Mouse (Mus musculus) liver, embryonic 16.5 days (tissue): ENCODE measurements around the gene Stk10. TPM values are rescaled to one million over a fixed set of nuclear protein-coding genes. Genes with fewer than 3 reads are reported as not detected.

Experiments
- ATAC-seq: fragments of 200-750 bp; cut with Nextera tagmentation; 2 replicates; pipeline ENCODE4 v1.8.0; 2017; ENCODE audit warnings: low read depth, mild to moderate bottlenecking, moderate number of reproducible peaks, moderate library complexity
- H3K27ac ChIP-seq: fragments of 300-500 bp; sonication (generic); 2 replicates; pipeline ENCODE4 v1.5.1; 2014; ENCODE audit warnings: mild to moderate bottlenecking, low read length
- H3K27me3 ChIP-seq: fragments of 300-500 bp; sonication (generic); 2 replicates; pipeline ENCODE4 v1.6.1; 2014; ENCODE audit warnings: low read depth, low read length, mixed read lengths; ENCODE audit not compliant: control insufficient read depth, insufficient read depth
- H3K36me3 ChIP-seq: fragments of 300-500 bp; sonication (generic); 2 replicates; pipeline ENCODE4 v1.6.1; 2014; ENCODE audit warnings: mild to moderate bottlenecking; ENCODE audit not compliant: control insufficient read depth, insufficient read depth
- H3K4me1 ChIP-seq: fragments of 300-500 bp; sonication (generic); 2 replicates; pipeline ENCODE4 v1.6.1; 2014; ENCODE audit warnings: low read depth, low read length, mixed read lengths; ENCODE audit not compliant: control insufficient read depth
- H3K4me2 ChIP-seq: fragments of 300-500 bp; sonication (generic); 2 replicates; pipeline ENCODE4 v1.6.1; 2014; ENCODE audit warnings: low read depth, low read length, mixed read lengths
- H3K4me3 ChIP-seq: fragments of 300-500 bp; sonication (generic); 2 replicates; pipeline ENCODE4 v1.5.1; 2014; ENCODE audit warnings: low read depth, mild to moderate bottlenecking, low read length
- H3K9ac ChIP-seq: fragments of 300-500 bp; sonication (generic); 2 replicates; pipeline ENCODE4 v1.6.1; 2014; ENCODE audit warnings: low read depth, low read length
- H3K9me3 ChIP-seq: fragments of 300-500 bp; sonication (generic); replicated peaks from 2 replicates; pipeline ENCODE4 v1.6.1; 2016; ENCODE audit warnings: low read length; ENCODE audit not compliant: control insufficient read depth
- WGBS: fragments of 180-500 bp; shearing (Covaris S2); extraction: QIAGEN DNeasy Blood & Tissue Kit; methylation state at CpG from one replicate; pipeline ENCODE4 v1.1.7; 2014; ENCODE audit not compliant: insufficient replicate concordance; 5-methylcytosine and 5-hydroxymethylcytosine counted together
- polyA plus RNA-seq: library from polyadenylated mRNA; unstranded; fragments of >200 nt; fragmentation: Nextera tagmentation; extraction: Ambion mirVana; gene quantifications from 2 replicates; pipeline ENCODE4 v1.2.1, GENCODE M21; 2015

Gene Stk10
- polyA plus RNA-seq, 1 experiment from 2014 or later, result 4.8 TPM

GRCm38 (mm10) chr11:32593081-32593480 lies 60.0 kb downstream of the Stk10 start:
- ATAC-seq, result no peak
- 68% methylated on average over 7 of the region's 7 CpGs for WGBS
- Histone ChIP-seq H3K27me3 (no peaks in the 10 kb centered on the region), H3K4me3 (no peak overlapping the region), H3K4me2 (no peak overlapping the region), H3K36me3 (no peaks in the 10 kb centered on the region), H3K9me3 (no peaks in the 10 kb centered on the region), H3K27ac (no peak overlapping the region), H3K9ac (no peak overlapping the region), H3K4me1 (no peaks in the 10 kb centered on the region)

- no peak for ATAC-seq
- 80% methylated on average over 4 of the region's 4 CpGs for WGBS
- H3K27ac ChIP-seq, result no peak overlapping the region
- no peaks in the 10 kb centered on the region for H3K36me3 ChIP-seq
- H3K9ac ChIP-seq, result no peak overlapping the region
- H3K4me2 ChIP-seq, result no peak overlapping the region
- no peaks in the 10 kb centered on the region for H3K27me3 ChIP-seq
- no peaks in the 10 kb centered on the region for H3K9me3 ChIP-seq
- H3K4me3 ChIP-seq, result no peak overlapping the region
- no peaks in the 10 kb centered on the region for H3K4me1 ChIP-seq
Observed at GRCm38 (mm10) chr11:32594122-32594521, 61.0 kb downstream of the Stk10 start.

- WGBS, result 77% methylated on average over 6 of the region's 6 CpGs
- Histone ChIP-seq H3K27me3 (no peaks in the 10 kb centered on the region), H3K4me3 (no peak overlapping the region), H3K27ac (no peak overlapping the region), H3K4me1 (peaks cover 3% of the 10 kb centered on the region), H3K9me3 (no peaks in the 10 kb centered on the region), H3K9ac (no peak overlapping the region), H3K4me2 (no peak overlapping the region), H3K36me3 (no peaks in the 10 kb centered on the region)
- ATAC-seq, result no peak
Observed at GRCm38 (mm10) chr11:32600371-32600770, 67.3 kb downstream of the Stk10 start.

- no peaks in the 10 kb centered on the region for H3K36me3 ChIP-seq
- no peaks in the 10 kb centered on the region for H3K27me3 ChIP-seq
- H3K27ac ChIP-seq, result no peak overlapping the region
- WGBS, result 48% methylated on average over 12 of the region's 12 CpGs
- ATAC-seq, result peak; percentile 62
- no peaks in the 10 kb centered on the region for H3K9me3 ChIP-seq
- no peak overlapping the region for H3K9ac ChIP-seq
- H3K4me2 ChIP-seq, result no peak overlapping the region
- no peak overlapping the region for H3K4me3 ChIP-seq
- H3K4me1 ChIP-seq, result peaks cover 3% of the 10 kb centered on the region
Observed at GRCm38 (mm10) chr11:32601528-32602323, 68.6 kb downstream of the Stk10 start.

- Histone ChIP-seq H3K4me3 (no peak overlapping the region), H3K27me3 (no peaks in the 10 kb centered on the region), H3K9me3 (no peaks in the 10 kb centered on the region), H3K9ac (no peak overlapping the region), H3K36me3 (no peaks in the 10 kb centered on the region), H3K4me2 (no peak overlapping the region), H3K27ac (no peak overlapping the region), H3K4me1 (peaks cover 3% of the 10 kb centered on the region)
- WGBS, result 76% methylated on average over 4 of the region's 4 CpGs
- no peak for ATAC-seq
Observed at GRCm38 (mm10) chr11:32604663-32605062, 71.6 kb downstream of the Stk10 start.

GRCm38 (mm10) chr11:32605131-32605860 lies 72.2 kb downstream of the Stk10 start:
- no peak overlapping the region for H3K27ac ChIP-seq
- H3K4me3 ChIP-seq, result no peak overlapping the region
- no peaks in the 10 kb centered on the region for H3K27me3 ChIP-seq
- no peaks in the 10 kb centered on the region for H3K9me3 ChIP-seq
- no peak for ATAC-seq
- no peaks in the 10 kb centered on the region for H3K36me3 ChIP-seq
- WGBS, result 59% methylated on average over 7 of the region's 7 CpGs
- H3K4me2 ChIP-seq, result no peak overlapping the region
- H3K9ac ChIP-seq, result no peak overlapping the region
- H3K4me1 ChIP-seq, result peaks cover 3% of the 10 kb centered on the region

GRCm38 (mm10) chr11:32605907-32606306 lies 72.8 kb downstream of the Stk10 start:
- H3K36me3 ChIP-seq, result no peaks in the 10 kb centered on the region
- no peak overlapping the region for H3K9ac ChIP-seq
- no peaks in the 10 kb centered on the region for H3K27me3 ChIP-seq
- no peak overlapping the region for H3K27ac ChIP-seq
- 82% methylated on average over 3 of the region's 3 CpGs for WGBS
- peaks cover 3% of the 10 kb centered on the region for H3K4me1 ChIP-seq
- H3K4me3 ChIP-seq, result no peak overlapping the region
- no peak overlapping the region for H3K4me2 ChIP-seq
- no peaks in the 10 kb centered on the region for H3K9me3 ChIP-seq
- no peak for ATAC-seq

GRCm38 (mm10) chr11:32607319-32607718 lies 74.2 kb downstream of the Stk10 start:
- Histone ChIP-seq H3K9me3 (no peaks in the 10 kb centered on the region), H3K4me3 (no peak overlapping the region), H3K4me2 (no peak overlapping the region), H3K4me1 (no peaks in the 10 kb centered on the region; the same call in 1 of the 2 replicates), H3K9ac (no peak overlapping the region), H3K27me3 (no peaks in the 10 kb centered on the region), H3K36me3 (no peaks in the 10 kb centered on the region), H3K27ac (no peak overlapping the region)
- ATAC-seq, result no peak

GRCm38 (mm10) chr11:32610616-32611015 lies 77.5 kb downstream of the Stk10 start:
- Histone ChIP-seq H3K36me3 (no peaks in the 10 kb centered on the region), H3K27ac (no peak overlapping the region), H3K27me3 (no peaks in the 10 kb centered on the region), H3K4me2 (no peak overlapping the region), H3K9ac (no peak overlapping the region), H3K4me3 (no peak overlapping the region), H3K4me1 (no peaks in the 10 kb centered on the region), H3K9me3 (no peaks in the 10 kb centered on the region)
- 73% methylated on average over 6 of the region's 6 CpGs for WGBS
- no peak for ATAC-seq
